15 mouse cellular contexts compared by ENCODE assay signal in the genomic region with DNA sequence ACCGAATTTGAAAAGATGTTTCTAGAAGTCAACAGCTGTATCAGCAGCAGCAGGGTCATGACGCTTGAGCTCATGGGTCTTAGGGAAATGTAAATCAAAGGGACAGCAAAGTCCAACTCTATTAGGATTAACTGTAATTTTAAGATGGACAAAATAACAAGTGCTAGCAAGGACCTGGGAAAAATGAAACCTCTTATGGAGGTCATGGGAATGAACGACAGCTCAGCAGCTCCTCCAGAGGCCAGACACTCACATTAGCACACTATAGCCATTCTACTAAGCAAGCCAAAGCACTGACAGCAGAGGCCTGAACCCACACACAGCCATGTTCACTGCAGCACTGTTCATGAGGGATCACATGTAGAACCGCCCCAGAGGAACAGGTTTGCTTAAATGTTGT. TPM values are rescaled to one million over a fixed set of nuclear protein-coding genes. Genes with fewer than 3 reads are reported as not detected.
DNase-seq lines count a peak whose midpoint lies in the region; ATAC-seq and TF ChIP-seq lines count a peak whose summit lies in the region.
"Had no signal": no experiment of that assay in that cellular context is flagged by ENCODE, and none has a peak within 500 bp of the region (broad histone marks: within the 10 kb centered on the region; RNA-seq: fewer than 3 reads in every experiment).

No protein-coding gene starts in this region.

- H3K4me2 ChIP-seq in intestine, postnatal 0 days (replicated peaks; ENCODE audit: low read depth) = no peak overlapping the region
- no peak overlapping the region for H3K4me2 ChIP-seq in intestine, embryonic 15.5 days (replicated peaks)
- H3K4me2 ChIP-seq: heart, embryonic 15.5 days; limb, embryonic 13.5 days had no signal

- no peaks in the 10 kb centered on the region for H3K4me1 ChIP-seq in intestine, postnatal 0 days (replicated peaks; ENCODE audit: control insufficient read depth, insufficient read depth, low read length)
- H3K4me1 ChIP-seq in intestine, embryonic 15.5 days (replicated peaks) = no peaks in the 10 kb centered on the region
- H3K4me1 ChIP-seq: limb, embryonic 13.5 days had no signal

- peak; percentile 32 for DNase-seq in thymus, postnatal 0 days (ENCODE audit: low spot score)
- no peak for DNase-seq in thymus, adult 18-20 months
- peak; percentile 26 for DNase-seq in ZHBTc4 (ENCODE audit: low read depth, low spot score)
- DNase-seq in spleen, postnatal 10 days (ENCODE audit: low spot score in 2 of 2) = no peak
- no peak for DNase-seq in frontal cortex, adult 2 months (ENCODE audit: extremely low spot score in 1 of 2, low spot score in 1 of 2)
- DNase-seq: cerebellum, adult 8-10 months; kidney, postnatal 10 days; thymus, postnatal 14 days had no signal

- WGBS in intestine, postnatal 0 days = 75% methylated on average over 4 of the region's 4 CpGs
- WGBS in intestine, embryonic 15.5 days = 73% methylated on average over 4 of the region's 4 CpGs

- H3K27ac ChIP-seq in intestine, postnatal 0 days (ENCODE audit: low read depth, low read length) = no peak overlapping the region
- H3K27ac ChIP-seq in intestine, embryonic 15.5 days = no peak overlapping the region
- H3K27ac ChIP-seq: heart, embryonic 15.5 days; limb, embryonic 13.5 days had no signal

- peak; percentile 64 for TF ChIP-seq CTCF in intestine, postnatal 0 days (IDR thresholded peaks at IDR 0.05; ENCODE audit: low read depth)

- no peak overlapping the region for H3K9ac ChIP-seq in intestine, postnatal 0 days (ENCODE audit: low read depth, low read length)
- no peak overlapping the region for H3K9ac ChIP-seq in intestine, embryonic 15.5 days
- H3K9ac ChIP-seq: heart, embryonic 15.5 days; limb, embryonic 13.5 days had no signal

- H3K36me3 ChIP-seq in intestine, postnatal 0 days (ENCODE audit: control insufficient read depth, insufficient read depth) = no peaks in the 10 kb centered on the region
- H3K36me3 ChIP-seq in intestine, embryonic 15.5 days = no peaks in the 10 kb centered on the region
- H3K36me3 ChIP-seq: G1E; heart, embryonic 15.5 days; limb, embryonic 13.5 days had no signal

- H3K4me3 ChIP-seq in intestine, postnatal 0 days (ENCODE audit: low read depth, low read length) = no peak overlapping the region
- H3K4me3 ChIP-seq in intestine, embryonic 15.5 days (replicated peaks) = no peak overlapping the region
- H3K4me3 ChIP-seq: heart, embryonic 15.5 days; limb, embryonic 13.5 days had no signal

- no peak for ATAC-seq in intestine, postnatal 0 days
- no peak for ATAC-seq in intestine, embryonic 15.5 days
- ATAC-seq: hindbrain, embryonic 16.5 days had no signal

- no peaks in the 10 kb centered on the region for H3K27me3 ChIP-seq in intestine, postnatal 0 days (replicated peaks; ENCODE audit: control insufficient read depth, insufficient read depth, low read length)
- H3K27me3 ChIP-seq in intestine, embryonic 15.5 days (replicated peaks) = no peaks in the 10 kb centered on the region
- H3K27me3 ChIP-seq: heart, embryonic 15.5 days; limb, embryonic 13.5 days had no signal

- H3K9me3 ChIP-seq in intestine, postnatal 0 days (ENCODE audit: control insufficient read depth) = no peaks in the 10 kb centered on the region
- H3K9me3 ChIP-seq in intestine, embryonic 15.5 days = no peaks in the 10 kb centered on the region
- H3K9me3 ChIP-seq: G1E; heart, embryonic 15.5 days; limb, embryonic 13.5 days had no signal

RNA-seq across cellular contexts. Expression of a gene that starts 7.2 kb away (rescaled TPM):
- 0.07 TPM in 1 of 2 replicates, not detected in the other for polyA plus RNA-seq in intestine, postnatal 0 days (2015; fragmentation: Nextera tagmentation; extraction: Ambion mirVana)
- polyA plus RNA-seq in intestine, embryonic 15.5 days (2015; fragmentation: Nextera tagmentation; extraction: Ambion mirVana) = not detected in 2 replicates
- 0.17 and 0.33 TPM in 2 replicates for polyA plus RNA-seq in thymus, postnatal 0 days (2015; fragmentation: Nextera tagmentation; extraction: Ambion mirVana)
- polyA plus RNA-seq in frontal cortex, adult 2 months (2012; rRNA removed) = 0.04 TPM in 1 of 2 replicates, not detected in the other
- polyA plus RNA-seq: G1E; heart, embryonic 15.5 days; hindbrain, embryonic 16.5 days; limb, embryonic 13.5 days; lung, embryonic 16.5 days had no signal

RNA-seq across cellular contexts. Expression of a gene that starts 14.6 kb away (rescaled TPM):
- 0.24 and 0.27 TPM in 2 replicates for polyA plus RNA-seq in intestine, postnatal 0 days (2015; fragmentation: Nextera tagmentation; extraction: Ambion mirVana)
- polyA plus RNA-seq in intestine, embryonic 15.5 days (2015; fragmentation: Nextera tagmentation; extraction: Ambion mirVana) = 0.95 and 1.3 TPM in 2 replicates
- polyA plus RNA-seq in thymus, postnatal 0 days (2015; fragmentation: Nextera tagmentation; extraction: Ambion mirVana) = 90.8 and 112 TPM in 2 replicates
- 0.14 and 0.27 TPM in 2 replicates for polyA plus RNA-seq in frontal cortex, adult 2 months (2012; rRNA removed)

Comparison
In these comparisons a context has a peak if more than half of its experiments do, and no peak if none do; other contexts are left out.
1. DNase-seq: peak in thymus, postnatal 0 days (single experiment) and ZHBTc4 (single experiment); none in thymus, adult 18-20 months (0 of 2), spleen, postnatal 10 days (0 of 2) and frontal cortex, adult 2 months (0 of 2).
2. RNA of a gene that starts 14.6 kb away (polyA plus RNA-seq): 90.8 to 112 TPM in thymus, postnatal 0 days; 0.95 to 1.3 TPM in intestine, embryonic 15.5 days, 0.24 to 0.27 TPM in intestine, postnatal 0 days and 0.14 to 0.27 TPM in frontal cortex, adult 2 months; every median in the first group is over 10 times any median in the second.